Mouse (Mus musculus) stomach, postnatal 0 days (tissue): ENCODE measurements at regions not wholly inside any gene's neighbourhood (a gene's known extent, or its start where the extent isn't known, plus 50 kb on each side); places are given as distances from the start of the nearest gene placed in this dataset.

Experiments used
- ATAC-seq: fragments of 200-750 bp; cut with Nextera tagmentation; 2 replicates; pipeline ENCODE4 v1.8.0; 2017; ENCODE audit not compliant: low FRiP score, low TSS enrichment
- DNase-seq: peaks from one replicate; pipeline ENCODE4 v3.0.0-alpha.2; 2016; ENCODE audit warnings: low spot score
- H3K27ac ChIP-seq: fragments of 300-500 bp; sonication (generic); replicated peaks from 2 replicates; pipeline ENCODE4 v1.5.1; 2014; ENCODE audit warnings: mild to moderate bottlenecking, control low read depth
- H3K27me3 ChIP-seq: fragments of 300-500 bp; sonication (generic); 2 replicates; pipeline ENCODE4 v1.6.1; 2014; ENCODE audit warnings: low read length; ENCODE audit not compliant: control insufficient read depth, insufficient read depth
- H3K36me3 ChIP-seq: fragments of 300-500 bp; sonication (generic); 2 replicates; pipeline ENCODE4 v1.6.1; 2014; ENCODE audit warnings: low read length, mixed read lengths; ENCODE audit not compliant: control insufficient read depth, insufficient read depth
- H3K4me1 ChIP-seq: fragments of 300-500 bp; sonication (generic); replicated peaks from 2 replicates; pipeline ENCODE4 v1.6.1; 2014; ENCODE audit warnings: antibody characterized with exemption; ENCODE audit not compliant: control insufficient read depth, insufficient read depth
- H3K4me2 ChIP-seq: fragments of 300-500 bp; sonication (generic); replicated peaks from 2 replicates; pipeline ENCODE4 v1.6.1; 2014; ENCODE audit warnings: low read depth, mild to moderate bottlenecking, control low read depth, moderate library complexity
- H3K4me3 ChIP-seq: fragments of 300-500 bp; sonication (generic); 2 replicates; pipeline ENCODE4 v1.5.1; 2014; ENCODE audit warnings: low read depth, low read length, control low read depth
- H3K9ac ChIP-seq: fragments of 300-500 bp; sonication (generic); 2 replicates; pipeline ENCODE4 v1.6.1; 2014; ENCODE audit warnings: mild to moderate bottlenecking, low read length, control low read depth, mixed read lengths
- H3K9me3 ChIP-seq: fragments of 300-500 bp; sonication (generic); 2 replicates; pipeline ENCODE4 v1.6.1; 2016; ENCODE audit warnings: low read length; ENCODE audit not compliant: control insufficient read depth
- CTCF ChIP-seq: IDR thresholded peaks from 2 replicates; pipeline ENCODE4 v1.5.1; 2016; ENCODE audit warnings: antibody characterized with exemption, low read depth, mild to moderate bottlenecking, moderate library complexity
- EP300 ChIP-seq: optimal IDR thresholded peaks from 2 replicates; pipeline ENCODE3; 2016; ENCODE audit warnings: antibody characterized with exemption
- WGBS: fragments of 180-500 bp; shearing (Covaris S2); extraction: QIAGEN DNeasy Blood & Tissue Kit; methylation state at CpG from one replicate; pipeline ENCODE4 v1.1.7; 2014; 5-methylcytosine and 5-hydroxymethylcytosine counted together

GRCm38 (mm10) chr7:71782496-71782895, 431.2 kb upstream of the Gm10295 start:
- no peaks in the 10 kb centered on the region for H3K27me3 ChIP-seq
- WGBS, result 60% methylated on average over 4 of the region's 4 CpGs
- H3K9me3 ChIP-seq, result no peaks in the 10 kb centered on the region
- H3K4me1 ChIP-seq, result no peaks in the 10 kb centered on the region
- H3K27ac ChIP-seq, result no peak overlapping the region
- no peak overlapping the region for H3K4me2 ChIP-seq
- no peak for TF ChIP-seq CTCF
- no peak for TF ChIP-seq EP300
- H3K36me3 ChIP-seq, result no peaks in the 10 kb centered on the region
- DNase-seq (no peak), ATAC-seq (no peak)
- H3K9ac ChIP-seq, result no peak overlapping the region
- H3K4me3 ChIP-seq, result no peak overlapping the region

- ATAC-seq (no peak), DNase-seq (no peak)
- Histone ChIP-seq H3K9me3 (no peaks in the 10 kb centered on the region), H3K4me3 (no peak overlapping the region), H3K27ac (no peak overlapping the region), H3K4me2 (no peak overlapping the region), H3K9ac (no peak overlapping the region), H3K27me3 (no peaks in the 10 kb centered on the region), H3K4me1 (no peaks in the 10 kb centered on the region), H3K36me3 (no peaks in the 10 kb centered on the region)
- TF ChIP-seq CTCF, result no peak
- TF ChIP-seq EP300, result no peak
- WGBS, result 78% methylated on average over 5 of the region's 5 CpGs
These were observed 398.6 kb upstream of the Gm10295 start for GRCm38 (mm10) chr7:71749886-71750285.

GRCm38 (mm10) chr7:71746118-71746897, 395.0 kb upstream of the Gm10295 start:
- 59% methylated on average over 7 of the region's 7 CpGs for WGBS
- H3K27ac ChIP-seq, result no peak overlapping the region
- no peaks in the 10 kb centered on the region for H3K4me1 ChIP-seq
- H3K4me3 ChIP-seq, result no peak overlapping the region
- no peak overlapping the region for H3K4me2 ChIP-seq
- ATAC-seq (no peak), DNase-seq (no peak)
- H3K9ac ChIP-seq, result no peak overlapping the region
- no peaks in the 10 kb centered on the region for H3K36me3 ChIP-seq
- no peaks in the 10 kb centered on the region for H3K27me3 ChIP-seq
- no peaks in the 10 kb centered on the region for H3K9me3 ChIP-seq
- TF ChIP-seq CTCF, result no peak

GRCm38 (mm10) chr7:71728509-71728908, 377.2 kb upstream of the Gm10295 start:
- Histone ChIP-seq H3K4me1 (no peaks in the 10 kb centered on the region), H3K36me3 (no peaks in the 10 kb centered on the region), H3K4me3 (no peak overlapping the region), H3K9me3 (no peaks in the 10 kb centered on the region), H3K4me2 (no peak overlapping the region), H3K9ac (no peak overlapping the region), H3K27me3 (no peaks in the 10 kb centered on the region), H3K27ac (no peak overlapping the region)
- TF ChIP-seq CTCF, result no peak
- no peak for TF ChIP-seq EP300
- DNase-seq (no peak), ATAC-seq (no peak)

- no peak for DNase-seq
- no peaks in the 10 kb centered on the region for H3K36me3 ChIP-seq
- no peaks in the 10 kb centered on the region for H3K4me1 ChIP-seq
- H3K27me3 ChIP-seq, result no peaks in the 10 kb centered on the region
- no peak overlapping the region for H3K4me3 ChIP-seq
- TF ChIP-seq CTCF (no peak), EP300 (no peak)
- H3K9me3 ChIP-seq, result no peaks in the 10 kb centered on the region
- no peak overlapping the region for H3K27ac ChIP-seq
- H3K9ac ChIP-seq, result no peak overlapping the region
- H3K4me2 ChIP-seq, result no peak overlapping the region
- ATAC-seq, result no peak
- 64% methylated on average over 4 of the region's 4 CpGs for WGBS
These were observed 356.9 kb upstream of the Gm10295 start for GRCm38 (mm10) chr7:71708209-71708608.

- Histone ChIP-seq H3K9ac (no peak overlapping the region), H3K27ac (no peak overlapping the region), H3K9me3 (no peaks in the 10 kb centered on the region), H3K27me3 (no peaks in the 10 kb centered on the region), H3K36me3 (no peaks in the 10 kb centered on the region), H3K4me2 (no peak overlapping the region; the same call in 1 of the 2 replicates), H3K4me1 (no peaks in the 10 kb centered on the region), H3K4me3 (no peak overlapping the region)
- no peak for TF ChIP-seq CTCF
- TF ChIP-seq EP300, result no peak
- 73% methylated on average over 3 of the region's 3 CpGs for WGBS
- no peak for DNase-seq
- no peak for ATAC-seq
These were observed 354.9 kb upstream of the Gm10295 start for GRCm38 (mm10) chr7:71706201-71706600.
